Mouse (Mus musculus): ENCODE data around the gene Hist1h2bb.
"Not testable (repeated sequence)": the region's sequence is repeated elsewhere in the genome, so short reads cannot be mapped to it uniquely, and the experiment has no call there.

Gene Hist1h2bb

DNA sequence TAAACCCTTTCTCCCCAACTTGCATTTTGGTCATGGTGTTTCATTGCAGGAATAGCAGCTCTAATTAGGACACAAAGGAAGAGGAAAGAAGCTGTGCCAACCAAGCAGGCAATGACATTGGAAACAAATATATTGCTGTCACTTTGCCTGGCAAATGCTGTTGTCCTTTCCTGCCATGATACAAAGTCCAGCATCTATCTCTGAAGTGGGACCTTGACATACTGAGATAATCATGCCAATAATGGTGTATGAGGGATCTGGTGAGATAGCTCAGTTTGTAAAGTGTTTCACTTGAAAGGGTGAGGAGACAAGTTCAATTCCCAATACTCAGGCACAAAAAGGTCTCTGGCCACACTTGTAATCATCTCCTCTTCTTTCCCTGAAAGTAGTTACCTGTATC is 20.2 kb downstream of the Hist1h2bb start:
- DNase-seq = no peak

DNA sequence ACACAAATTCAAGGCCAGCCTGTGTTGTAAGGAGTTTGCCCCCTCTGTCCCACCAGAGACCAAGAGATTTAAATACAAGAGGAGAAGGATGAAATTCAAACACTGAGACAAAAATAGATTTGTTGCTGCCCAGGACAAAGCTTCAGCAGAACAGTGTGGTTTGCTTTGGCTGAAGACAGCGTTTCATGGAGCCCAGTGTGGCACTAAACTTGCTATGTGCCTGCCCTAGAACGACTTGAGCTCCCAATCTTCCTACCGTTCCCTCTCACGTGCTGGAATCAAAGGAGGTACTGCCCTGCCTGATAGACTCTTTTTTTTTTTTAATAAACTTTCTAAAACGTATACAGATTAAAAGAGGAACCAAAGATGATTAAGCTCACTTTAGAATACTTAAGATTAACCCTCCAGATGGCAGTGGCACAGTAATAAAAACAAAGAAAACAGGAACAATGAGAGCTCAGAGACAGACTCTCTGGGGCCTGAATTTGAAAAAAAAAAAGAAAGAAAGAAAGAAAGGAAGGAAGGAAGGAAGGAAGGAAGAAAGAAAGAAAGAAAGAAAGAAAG is 22.4 kb downstream of the Hist1h2bb start:
- DNase-seq = no peak

DNA sequence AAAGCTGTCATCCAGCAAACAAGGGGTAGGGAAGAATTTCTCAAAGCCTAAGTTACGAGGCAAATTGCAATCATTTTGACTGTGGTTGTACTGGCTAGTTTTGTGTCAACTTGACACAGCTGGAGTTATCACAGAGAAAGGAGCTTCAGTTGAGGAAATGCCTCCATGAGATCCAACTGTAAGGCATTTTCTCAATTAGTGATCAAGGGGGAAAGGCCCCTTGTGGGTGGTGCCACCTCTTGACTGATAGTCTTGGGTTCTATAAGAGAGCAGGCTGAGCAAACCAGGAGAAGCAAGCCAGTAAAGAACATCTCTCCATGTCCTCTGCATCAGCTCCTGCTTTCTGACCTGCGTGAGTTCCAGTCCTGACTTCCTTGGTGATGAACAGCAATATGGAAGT is 23.1 kb downstream of the Hist1h2bb start, which contains the start of gene Trim38:
TSS of gene Trim38 (plus strand) at position 301 of the 400 bp plus-strand sequence.
- DNase-seq = not testable (repeated sequence)

DNA sequence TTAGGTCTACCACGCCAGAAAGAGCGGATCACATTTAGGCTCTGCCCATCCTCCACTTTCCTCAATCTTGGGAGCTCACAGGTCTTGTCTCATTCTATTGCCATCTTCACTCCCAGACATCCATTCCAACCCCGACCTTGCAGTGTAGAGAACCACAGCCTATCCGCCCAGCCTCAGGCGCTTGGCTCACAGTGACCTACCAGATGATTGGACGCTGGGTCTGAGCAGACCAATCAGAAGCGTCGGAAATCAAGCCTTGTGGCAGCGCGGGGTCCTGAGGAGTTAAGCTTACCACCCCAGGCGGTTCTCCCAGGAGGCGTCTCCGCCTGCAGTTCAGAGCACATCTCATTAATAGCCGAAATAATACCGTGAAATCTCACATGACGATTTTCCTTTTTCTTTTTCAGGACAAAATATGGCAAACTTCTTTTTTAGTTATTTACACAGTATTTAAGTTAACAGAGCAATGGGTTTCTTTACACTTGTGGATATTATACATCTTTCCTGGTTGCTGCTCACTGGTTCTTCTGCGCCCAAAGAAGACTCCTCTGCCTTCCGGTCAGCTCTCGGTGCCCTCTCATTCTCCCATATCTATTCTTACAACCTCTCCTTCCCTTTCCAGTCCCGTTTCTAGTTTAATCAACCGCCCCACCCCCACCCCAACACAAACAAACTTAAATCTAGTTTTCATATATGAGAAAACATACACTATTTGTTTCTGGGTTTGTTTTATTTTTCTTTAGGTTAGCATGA is 26.2 kb downstream of the Hist1h2bb start:
- no peak for DNase-seq

DNA sequence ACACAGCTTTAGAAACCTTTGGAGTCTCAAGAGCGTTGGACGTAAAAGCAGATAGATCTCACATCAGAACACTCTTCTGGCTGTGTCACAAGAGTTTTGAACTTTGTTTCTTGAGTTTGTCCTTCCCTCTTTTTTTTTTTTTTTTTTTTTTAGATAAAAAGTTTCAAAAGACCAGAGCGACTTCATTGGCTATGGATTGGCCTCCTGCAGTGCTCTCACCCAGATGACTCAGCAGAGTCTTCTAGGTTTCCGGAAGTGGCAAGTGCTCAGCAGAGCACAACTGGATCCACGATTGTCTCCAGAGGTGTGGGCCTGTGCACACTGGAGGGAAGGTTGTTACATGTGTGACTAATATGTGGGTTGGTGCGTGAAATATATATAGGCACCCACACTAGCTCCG is 31.8 kb downstream of the Hist1h2bb start:
- DNase-seq = no peak

DNA sequence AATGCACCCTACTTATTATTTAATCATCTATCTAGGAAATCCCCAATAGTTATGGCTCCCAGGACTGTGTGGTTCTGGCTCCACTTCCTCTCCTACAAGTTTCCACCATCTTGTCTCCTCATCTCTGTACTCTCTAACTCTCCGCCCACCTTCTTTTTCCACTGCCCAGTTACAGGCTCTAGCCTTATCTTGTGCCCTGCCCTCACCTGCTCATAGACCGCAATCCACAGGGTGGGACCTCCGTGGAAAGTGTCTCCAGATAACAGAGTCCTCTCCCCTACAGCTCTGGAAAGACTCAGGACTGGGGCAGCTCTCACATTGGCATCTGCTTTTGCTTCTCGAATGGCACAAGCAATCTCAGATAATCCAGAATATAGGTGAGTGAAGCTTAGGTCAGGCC is 32.5 kb downstream of the Hist1h2bb start:
- no peak for DNase-seq

DNA sequence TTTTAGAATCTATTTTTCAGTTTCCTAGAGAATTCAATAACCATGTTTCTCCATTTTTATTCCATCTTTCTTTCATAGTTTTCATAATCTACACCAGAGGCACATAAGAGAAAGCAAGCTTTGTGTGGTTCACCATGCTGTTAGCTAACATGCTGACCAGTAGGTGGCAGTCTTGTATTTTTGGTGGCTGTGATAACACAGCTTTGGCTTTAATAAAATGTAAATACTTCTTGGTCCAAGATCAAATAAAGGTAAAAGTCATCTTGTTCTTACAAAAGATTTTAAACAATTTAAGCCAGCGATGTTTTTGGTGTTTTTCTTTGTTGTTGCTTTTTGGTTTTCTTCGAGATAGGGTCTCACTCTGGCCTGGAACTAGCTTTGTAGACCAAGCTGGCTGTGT is 46.0 kb downstream of the Hist1h2bb start:
- DNase-seq = peak; percentile 3
